Mouse (Mus musculus): ENCODE measurements at regions not wholly inside any gene's neighbourhood (a gene's known extent, or its start where the extent isn't known, plus 50 kb on each side); places are given as distances from the start of the nearest gene placed in this dataset.

GRCm38 (mm10) chr12:92589725-92590124 is 740.8 kb upstream of the Sel1l start:
- no peaks in the 10 kb centered on the region for H3K4me1 ChIP-seq (ENCODE audit: control insufficient read depth, insufficient read depth, low read length)
- TF ChIP-seq POLR2A (IDR thresholded peaks at IDR 0.05; ENCODE audit: borderline replicate concordance, low read depth, low read length) = no peak
- TF ChIP-seq CTCF (IDR thresholded peaks at IDR 0.05; ENCODE audit: low read depth, low read length) = no peak
- H3K27ac ChIP-seq (ENCODE audit: insufficient read depth, low read depth, low read length) = no peak overlapping the region
- no peak overlapping the region for H3K4me3 ChIP-seq (ENCODE audit: insufficient read depth, low read length)

- Histone ChIP-seq H3K4me1 (ENCODE audit: control insufficient read depth, insufficient read depth, low read length) (no peaks in the 10 kb centered on the region), H3K4me3 (ENCODE audit: insufficient read depth, low read length) (no peak overlapping the region), H3K27ac (ENCODE audit: insufficient read depth, low read depth, low read length) (no peak overlapping the region)
- TF ChIP-seq CTCF (IDR thresholded peaks at IDR 0.05; ENCODE audit: low read depth, low read length) = no peak
- no peak for TF ChIP-seq POLR2A (IDR thresholded peaks at IDR 0.05; ENCODE audit: borderline replicate concordance, low read depth, low read length)
These were observed 740.3 kb upstream of the Sel1l start for GRCm38 (mm10) chr12:92589305-92589704.

DNA sequence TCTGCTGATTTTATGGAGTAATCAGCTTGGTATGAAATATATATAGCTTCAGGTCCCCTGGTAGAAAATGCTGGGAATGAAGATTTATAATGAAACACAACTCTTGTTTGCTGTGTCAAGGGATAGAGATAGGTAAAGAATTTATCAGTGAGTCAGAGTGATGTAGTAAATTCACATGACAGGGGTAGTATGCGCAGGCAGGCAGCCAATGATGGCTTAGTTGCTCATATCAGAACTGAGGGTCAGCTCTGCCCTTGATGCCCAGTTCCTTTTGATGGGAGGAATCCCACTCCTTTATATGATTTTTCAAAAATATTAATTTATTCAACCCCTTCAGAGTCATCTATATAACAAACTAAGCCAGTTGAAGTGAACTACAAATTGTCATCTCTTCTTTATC is 729.6 kb upstream of the Sel1l start:
- H3K27ac ChIP-seq (ENCODE audit: insufficient read depth, low read depth, low read length) = no peak overlapping the region
- H3K4me1 ChIP-seq (ENCODE audit: control insufficient read depth, insufficient read depth, low read length) = no peaks in the 10 kb centered on the region
- TF ChIP-seq POLR2A (IDR thresholded peaks at IDR 0.05; ENCODE audit: borderline replicate concordance, low read depth, low read length) = no peak
- TF ChIP-seq CTCF (IDR thresholded peaks at IDR 0.05; ENCODE audit: low read depth, low read length) = no peak
- no peak overlapping the region for H3K4me3 ChIP-seq (ENCODE audit: insufficient read depth, low read length)
